Mouse (Mus musculus) liver, adult 2 months (tissue): Measurements from ENCODE around the gene Nos1ap.

Experiments used
- CTCF ChIP-seq: fragments of 200-500 bp; IDR thresholded peaks from 2 replicates; pipeline ENCODE4 v1.5.1; 2011; ENCODE audit warnings: low read depth, low read length, control low read depth
- POLR2A ChIP-seq: fragments of 200-500 bp; IDR thresholded peaks from 2 replicates; pipeline ENCODE4 v1.6.1; 2011; ENCODE audit warnings: low read length, control low read depth; ENCODE audit not compliant: insufficient read depth; ENCODE audit errors: extremely low read depth

- TF ChIP-seq CTCF (no peak), POLR2A (no peak)
Observed at GRCm38 (mm10) chr1:170371191-170371792, 218.4 kb downstream of the Nos1ap start.
